Mouse (Mus musculus): ENCODE results near the gene B4galnt4.

DNA sequence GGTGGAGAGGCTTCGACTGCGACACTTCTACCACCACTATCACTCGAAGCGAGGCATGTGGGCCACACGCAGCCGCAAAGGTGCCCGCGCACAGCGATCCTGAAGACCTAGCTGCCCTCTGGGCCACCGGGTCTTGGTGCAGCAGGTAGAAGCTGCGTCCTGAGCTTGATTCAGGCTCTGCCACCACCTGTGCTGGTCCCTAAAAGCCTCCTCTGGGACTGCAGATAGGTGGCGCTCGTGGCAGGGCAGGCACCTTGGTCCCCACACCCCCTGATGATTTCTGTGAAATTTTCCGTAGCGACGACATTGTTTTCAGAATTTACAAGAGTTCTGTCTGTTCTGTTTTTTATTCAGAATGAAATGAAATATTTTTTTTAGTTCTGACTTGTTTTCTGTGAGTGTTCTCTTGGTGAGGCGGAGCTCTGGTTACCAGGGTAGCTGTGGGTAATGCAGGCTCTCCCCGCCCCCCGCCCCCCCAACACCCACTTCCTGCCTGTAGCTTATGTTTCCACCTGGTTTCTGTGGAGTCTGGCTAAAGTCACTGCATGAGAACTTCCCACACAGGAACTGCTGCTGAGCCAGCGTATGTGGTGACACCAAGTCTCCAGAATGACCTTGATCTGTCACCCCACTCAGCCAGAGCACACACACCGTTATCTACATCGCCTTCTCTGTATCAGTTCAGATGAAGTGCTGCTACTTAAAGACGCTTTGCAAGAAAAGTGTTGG, 11.3 kb downstream of the B4galnt4 start:
- TF ChIP-seq CTCF (IDR thresholded peaks at IDR 0.05; ENCODE audit: extremely low read depth, insufficient read length, insufficient replicate concordance, low read depth, low read length) (peak; percentile 74; the same call in 1 of the 2 replicates), POLR2A (IDR thresholded peaks at IDR 0.05; ENCODE audit: low read depth, low read length) (no peak)

Measured in small intestine, adult 2 months (tissue).